Mouse (Mus musculus): ENCODE measurements around the gene Jmy.

GRCm38 (mm10) chr13:93484276-93484675 lies 15.3 kb downstream of the Jmy start:
- TF ChIP-seq CTCF (IDR thresholded peaks at IDR 0.05; ENCODE audit: low read depth), result no peak
- no peak for TF ChIP-seq EP300 (IDR thresholded peaks at IDR 0.05; ENCODE audit: low read depth)

Data from heart, postnatal 0 days (tissue).